Mouse (Mus musculus) olfactory bulb, adult 2 months (tissue): ENCODE measurements around the gene Kif15.

Source experiments
- CTCF ChIP-seq: fragments of 200-500 bp; IDR thresholded peaks from 2 replicates; pipeline ENCODE4 v1.5.1; 2012; ENCODE audit warnings: low read depth, mild to moderate bottlenecking, low read length, moderate library complexity; ENCODE audit not compliant: insufficient read depth
- POLR2A ChIP-seq: fragments of 200-500 bp; IDR thresholded peaks from 2 replicates; pipeline ENCODE4 v1.6.1; 2012; ENCODE audit warnings: mild to moderate bottlenecking, low read depth, low read length, moderate library complexity; ENCODE audit not compliant: insufficient read depth

GRCm38 (mm10) chr9:123031496-123032246 is 80.8 kb downstream of the Kif15 start:
- no peak for TF ChIP-seq POLR2A
- TF ChIP-seq CTCF: no peak
